Mouse (Mus musculus) heart, embryonic 12.5 days (tissue): ENCODE results near the gene Ammecr1. TPM values are rescaled to one million over a fixed set of nuclear protein-coding genes. Genes with fewer than 3 reads are reported as not detected.

ENCODE experiments used
- ATAC-seq: fragments of 200-750 bp; cut with Nextera tagmentation; 2 replicates; pipeline ENCODE4 v1.8.0; 2017; ENCODE audit warnings: moderate TSS enrichment, moderate library complexity; ENCODE audit not compliant: insufficient number of reproducible peaks, low FRiP score
- H3K27ac ChIP-seq: fragments of 300-500 bp; sonication (generic); 2 replicates; pipeline ENCODE4 v1.5.1; 2016; ENCODE audit warnings: mild to moderate bottlenecking, moderate library complexity; ENCODE audit not compliant: poor library complexity, severe bottlenecking
- H3K27me3 ChIP-seq: fragments of 300-500 bp; sonication (generic); replicated peaks from 2 replicates; pipeline ENCODE4 v1.6.1; 2016; ENCODE audit warnings: mild to moderate bottlenecking, moderate library complexity
- H3K36me3 ChIP-seq: fragments of 300-500 bp; sonication (generic); 2 replicates; pipeline ENCODE4 v1.6.1; 2016; ENCODE audit warnings: mild to moderate bottlenecking, moderate library complexity
- H3K4me1 ChIP-seq: fragments of 300-500 bp; sonication (generic); replicated peaks from 2 replicates; pipeline ENCODE4 v1.6.1; 2016; ENCODE audit warnings: mild to moderate bottlenecking
- H3K4me2 ChIP-seq: fragments of 300-500 bp; sonication (generic); 2 replicates; pipeline ENCODE4 v1.6.1; 2016; ENCODE audit warnings: mild to moderate bottlenecking, moderate library complexity
- H3K4me3 ChIP-seq: fragments of 300-500 bp; sonication (generic); 2 replicates; pipeline ENCODE4 v1.5.1; 2016; ENCODE audit warnings: mild to moderate bottlenecking
- H3K9ac ChIP-seq: fragments of 300-500 bp; sonication (generic); 2 replicates; pipeline ENCODE4 v1.6.1; 2016; ENCODE audit warnings: mild to moderate bottlenecking, moderate library complexity
- H3K9me3 ChIP-seq: fragments of 300-500 bp; sonication (generic); replicated peaks from 2 replicates; pipeline ENCODE4 v1.6.1; 2016; ENCODE audit warnings: mild to moderate bottlenecking, moderate library complexity
- WGBS: fragments of 180-500 bp; shearing (Covaris S2); methylation state at CpG from one replicate; pipeline ENCODE4 v1.1.7; 2016; 5-methylcytosine and 5-hydroxymethylcytosine counted together
- polyA plus RNA-seq: library from polyadenylated mRNA; unstranded; fragments of >200 nt; fragmentation: Nextera tagmentation; extraction: Ambion mirVana; gene quantifications from 2 replicates; pipeline ENCODE4 v1.2.1, GENCODE M21; 2016

Gene Ammecr1
- polyA plus RNA-seq, 1 experiment from 2014 or later, result 24.3 TPM

DNA sequence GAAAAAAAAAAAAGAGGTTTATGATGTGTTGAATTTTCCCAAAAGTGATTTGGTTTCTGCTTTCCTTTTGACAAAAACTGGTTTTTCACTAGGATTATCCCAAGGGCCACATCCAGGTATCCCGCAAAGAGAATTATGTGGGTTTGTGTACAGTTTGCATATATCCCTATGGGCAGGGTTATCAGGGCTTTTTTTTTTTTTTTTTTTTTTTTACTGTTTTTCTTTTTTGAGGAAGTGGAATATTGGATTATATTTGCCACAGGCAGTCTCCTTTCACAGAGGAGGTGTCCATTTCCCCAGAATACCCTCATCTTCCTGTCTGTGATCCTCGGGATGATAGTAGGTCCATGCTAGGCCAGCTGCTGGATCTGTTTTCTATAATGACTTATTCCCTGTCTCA is 137.3 kb downstream of the Ammecr1 start:
- H3K4me1 ChIP-seq, result peaks cover 68% of the 10 kb centered on the region
- no peak overlapping the region for H3K27ac ChIP-seq
- H3K4me2 ChIP-seq, result no peak overlapping the region
- H3K9ac ChIP-seq, result no peak overlapping the region
- H3K4me3 ChIP-seq, result no peak overlapping the region
- 0 out of 2 replicates have a peak, but pooled peaks cover 3% of the 10 kb centered on the region for H3K36me3 ChIP-seq
- no peak for ATAC-seq
- WGBS, result 77% methylated on average over 2 of the region's 2 CpGs
- H3K27me3 ChIP-seq, result no peaks in the 10 kb centered on the region
- no peaks in the 10 kb centered on the region for H3K9me3 ChIP-seq

DNA sequence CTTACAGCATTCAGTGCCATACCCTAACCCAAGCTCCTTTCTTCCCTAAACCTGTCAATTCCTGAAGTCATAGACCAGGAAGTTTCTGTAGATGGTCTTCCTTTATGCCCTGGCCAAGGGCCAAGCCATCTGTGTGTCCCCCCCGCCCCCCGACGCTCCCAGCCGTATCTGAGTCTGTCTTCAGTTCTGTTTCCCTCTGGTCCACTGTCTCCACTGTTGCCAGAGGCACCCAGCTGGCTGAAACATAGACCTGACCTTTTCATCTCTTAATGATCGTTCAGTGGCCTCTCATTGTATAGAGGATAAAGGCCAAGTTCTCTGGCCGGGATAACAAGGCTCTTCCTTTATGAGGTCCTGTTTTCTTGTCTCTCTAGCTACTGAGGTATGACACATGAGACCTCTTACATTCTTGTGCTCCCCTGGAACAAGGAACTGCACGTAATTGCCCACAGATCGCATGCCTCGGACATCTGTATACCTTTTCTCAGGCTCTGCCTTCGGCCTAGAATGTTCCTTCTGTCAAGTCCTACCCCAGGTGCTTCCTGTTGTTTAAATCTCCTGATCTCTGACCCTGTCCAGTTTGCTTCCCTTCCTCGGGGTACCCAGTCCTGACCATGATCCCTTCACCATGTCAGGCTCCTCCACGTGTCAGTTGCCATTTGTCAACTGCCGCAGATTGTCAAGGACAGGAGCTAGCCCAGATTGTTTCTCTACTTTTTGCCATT is 138.2 kb downstream of the Ammecr1 start:
- no peak for ATAC-seq
- Histone ChIP-seq H3K9ac (no peak overlapping the region), H3K9me3 (no peaks in the 10 kb centered on the region), H3K4me2 (no peak overlapping the region), H3K4me3 (no peak overlapping the region), H3K27me3 (no peaks in the 10 kb centered on the region), H3K27ac (no peak overlapping the region), H3K4me1 (peaks cover 68% of the 10 kb centered on the region), H3K36me3 (0 out of 2 replicates have a peak, but pooled peaks cover 3% of the 10 kb centered on the region)
- 60% methylated on average over 13 of the region's 13 CpGs for WGBS

DNA sequence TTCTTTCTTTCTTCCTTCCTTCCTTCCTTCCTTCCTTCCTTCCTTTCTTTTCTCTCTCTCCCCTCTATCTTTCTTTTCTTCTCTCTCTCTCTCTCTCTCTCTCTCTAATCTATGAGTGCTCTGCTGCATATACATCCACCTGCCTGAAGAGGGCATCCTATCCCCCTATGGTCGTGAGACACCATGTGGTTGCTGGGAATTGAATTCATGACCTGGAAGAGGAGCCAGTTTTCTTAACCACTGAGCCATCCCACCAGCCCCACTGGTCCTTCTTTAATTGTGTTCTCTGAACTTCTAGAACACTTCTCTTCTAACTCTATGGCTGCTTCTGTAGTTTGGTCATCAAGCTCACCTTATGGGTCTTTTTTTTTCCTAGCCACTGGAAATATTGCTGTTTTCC is 138.9 kb downstream of the Ammecr1 start:
- Histone ChIP-seq H3K27ac (no peak overlapping the region), H3K9ac (no peak overlapping the region), H3K27me3 (no peaks in the 10 kb centered on the region), H3K4me3 (no peak overlapping the region), H3K36me3 (0 out of 2 replicates have a peak, but pooled peaks cover 3% of the 10 kb centered on the region), H3K4me1 (peaks cover 68% of the 10 kb centered on the region), H3K4me2 (no peak overlapping the region), H3K9me3 (no peaks in the 10 kb centered on the region)
- ATAC-seq, result no peak
- 38% methylated on average over 1 of the region's 1 CpGs for WGBS

DNA sequence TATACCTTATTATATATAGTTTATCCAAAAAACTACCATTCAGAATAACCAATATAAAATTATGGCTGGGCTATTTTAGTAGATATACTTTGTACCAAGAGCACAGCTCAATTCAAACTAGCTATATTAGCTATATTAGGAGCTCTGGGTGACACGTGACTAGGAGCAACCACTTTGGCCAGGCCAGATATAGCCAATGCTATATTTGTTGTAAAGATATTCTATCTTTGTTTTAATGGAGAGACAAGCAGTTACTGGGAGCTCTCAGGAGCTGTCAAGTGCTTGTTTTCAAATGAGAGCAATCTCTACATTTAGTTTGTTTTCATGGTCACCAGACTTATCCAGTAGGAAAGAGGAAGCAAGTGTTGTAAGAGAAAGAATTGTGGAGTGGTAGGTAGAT is 141.2 kb downstream of the Ammecr1 start:
- Histone ChIP-seq H3K4me3 (0 out of 2 replicates have a peak overlapping the region, but pooled peaks have one; percentile 6), H3K36me3 (0 out of 2 replicates have a peak, but pooled peaks cover under 1% of the 10 kb centered on the region), H3K27ac (peak overlapping the region; percentile 90), H3K4me1 (peaks cover 72% of the 10 kb centered on the region), H3K27me3 (no peaks in the 10 kb centered on the region), H3K9me3 (no peaks in the 10 kb centered on the region), H3K4me2 (no peak overlapping the region), H3K9ac (no peak overlapping the region)
- no peak for ATAC-seq
- 30% methylated on average over 1 of the region's 1 CpGs for WGBS

DNA sequence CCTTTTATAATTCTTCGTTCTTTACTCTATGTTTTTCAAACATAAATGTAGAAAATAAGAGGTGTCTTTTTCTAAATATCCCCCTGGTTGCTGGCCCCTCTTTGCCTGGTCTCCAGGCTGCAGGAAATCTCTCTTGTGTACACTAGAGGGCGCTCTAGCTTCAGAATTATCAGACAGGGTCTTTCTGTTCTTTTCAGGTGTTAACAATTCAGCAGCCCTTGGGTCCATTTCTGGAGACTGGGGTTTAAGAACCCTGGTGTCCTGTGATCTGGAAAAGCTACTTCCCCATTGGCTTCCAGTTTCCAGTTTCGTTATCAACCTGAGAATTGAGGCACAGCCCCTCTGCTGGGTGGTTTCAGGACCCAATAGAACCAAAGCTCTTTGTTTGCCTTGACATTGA is 144.7 kb downstream of the Ammecr1 start:
- Histone ChIP-seq H3K27me3 (no peaks in the 10 kb centered on the region), H3K4me2 (no peak overlapping the region), H3K9ac (no peak overlapping the region), H3K4me3 (no peak overlapping the region), H3K36me3 (no peaks in the 10 kb centered on the region), H3K9me3 (no peaks in the 10 kb centered on the region), H3K27ac (no peak overlapping the region), H3K4me1 (peaks cover 52% of the 10 kb centered on the region)
- 29% methylated on average over 3 of the region's 3 CpGs for WGBS
- ATAC-seq, result no peak

DNA sequence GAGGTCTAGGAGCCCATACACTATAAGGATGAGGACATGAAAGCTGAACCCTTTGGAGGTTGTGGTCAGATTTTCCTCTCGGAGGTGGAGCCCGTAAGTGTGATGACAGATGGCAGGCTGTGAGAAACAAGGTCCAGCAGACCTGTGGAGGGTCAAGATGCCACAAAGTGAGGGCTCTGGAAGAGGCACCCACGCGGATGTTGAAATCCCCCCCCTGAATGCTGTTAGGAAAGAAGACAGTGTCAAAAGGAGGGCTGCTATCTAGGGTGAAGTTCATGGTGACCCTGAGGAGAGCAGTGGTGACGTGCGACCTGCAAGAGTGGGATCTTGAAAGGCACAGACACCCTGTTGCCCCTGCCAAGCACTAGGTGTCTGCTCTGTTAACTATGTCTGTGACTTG is 145.3 kb downstream of the Ammecr1 start:
- Histone ChIP-seq H3K9me3 (no peaks in the 10 kb centered on the region), H3K9ac (no peak overlapping the region), H3K4me1 (peaks cover 46% of the 10 kb centered on the region), H3K36me3 (no peaks in the 10 kb centered on the region), H3K4me3 (no peak overlapping the region), H3K4me2 (no peak overlapping the region), H3K27ac (peak overlapping the region; percentile 71), H3K27me3 (no peaks in the 10 kb centered on the region)
- WGBS, result 36% methylated on average over 6 of the region's 6 CpGs
- ATAC-seq, result peak; percentile 44

DNA sequence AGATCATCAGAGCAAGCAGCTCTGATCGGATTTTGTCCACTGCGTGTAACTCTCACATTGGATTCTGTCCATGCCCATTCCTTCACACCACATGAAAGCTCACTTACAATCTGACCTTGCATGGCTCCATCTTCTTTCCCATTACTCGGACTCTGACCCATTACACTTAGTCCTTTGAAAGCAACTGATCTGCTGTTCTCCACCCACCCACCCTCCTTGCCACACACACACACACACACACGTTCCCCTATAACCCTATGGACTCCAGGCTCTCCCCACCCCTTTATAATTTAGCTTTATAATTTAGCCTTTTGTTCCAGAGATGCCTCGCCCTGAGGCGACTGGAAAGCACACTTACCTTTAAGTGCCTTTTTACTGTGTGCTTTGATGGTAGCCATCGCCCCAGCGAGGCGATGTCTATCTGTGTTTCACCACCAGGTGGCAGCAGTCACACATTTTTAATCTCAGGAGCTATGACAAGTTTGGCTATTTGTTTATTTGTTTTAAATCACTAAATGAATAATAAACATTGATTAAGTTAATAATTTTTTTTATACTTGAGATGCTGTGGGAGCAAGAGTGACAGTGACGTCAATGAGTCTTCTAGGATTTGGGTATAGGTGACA is 148.4 kb downstream of the Ammecr1 start:
- H3K36me3 ChIP-seq, result no peaks in the 10 kb centered on the region
- no peak overlapping the region for H3K4me3 ChIP-seq
- H3K9ac ChIP-seq, result no peak overlapping the region
- H3K9me3 ChIP-seq, result no peaks in the 10 kb centered on the region
- peaks cover 27% of the 10 kb centered on the region for H3K4me1 ChIP-seq
- H3K27ac ChIP-seq, result no peak overlapping the region
- WGBS, result 43% methylated on average over 10 of the region's 10 CpGs
- ATAC-seq, result no peak
- H3K27me3 ChIP-seq, result no peaks in the 10 kb centered on the region
- no peak overlapping the region for H3K4me2 ChIP-seq

DNA sequence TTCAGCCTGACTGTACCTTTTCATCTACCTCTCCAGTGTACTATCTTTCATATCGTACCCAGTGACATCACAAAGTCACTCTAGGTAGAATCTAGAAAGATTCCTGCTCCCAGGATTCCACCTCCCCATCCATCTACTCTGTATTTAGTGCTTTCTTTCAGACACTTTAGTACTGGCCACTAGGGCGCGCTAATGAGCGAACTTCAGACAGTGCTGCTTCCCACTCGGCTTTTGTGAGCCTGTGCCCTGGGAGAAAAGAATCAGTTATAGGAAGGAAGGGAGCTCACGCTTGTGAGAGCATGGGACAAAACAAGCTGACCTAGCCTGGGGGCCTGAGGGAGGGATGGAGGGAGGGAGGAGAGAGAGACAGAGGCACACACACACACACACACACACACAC is 153.4 kb downstream of the Ammecr1 start:
- Histone ChIP-seq H3K27ac (no peak overlapping the region), H3K9ac (no peak overlapping the region), H3K4me1 (no peaks in the 10 kb centered on the region), H3K27me3 (no peaks in the 10 kb centered on the region), H3K4me2 (no peak overlapping the region), H3K4me3 (no peak overlapping the region), H3K9me3 (no peaks in the 10 kb centered on the region), H3K36me3 (peaks cover 14% of the 10 kb centered on the region)
- 22% methylated on average over 6 of the region's 6 CpGs for WGBS
- ATAC-seq, result no peak

DNA sequence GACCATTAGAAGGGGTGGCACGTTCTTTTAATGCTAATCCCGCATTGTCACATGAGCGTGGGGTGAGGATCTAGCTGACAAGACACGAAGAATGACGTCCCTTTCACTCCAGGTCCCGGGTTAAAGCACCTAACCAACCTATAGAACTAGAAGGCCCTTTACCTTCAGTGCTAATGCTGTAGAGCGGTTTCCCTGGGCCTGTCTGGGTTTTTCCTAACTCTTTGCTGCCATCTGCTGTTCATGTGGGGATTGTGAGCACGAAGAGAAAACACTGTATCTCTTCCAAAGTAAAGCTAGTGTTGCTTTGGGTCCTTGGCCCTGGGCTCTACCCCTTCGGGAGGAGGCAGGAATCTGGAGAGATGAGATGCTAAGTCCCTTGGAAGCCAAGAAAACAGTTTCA is 158.1 kb downstream of the Ammecr1 start:
- no peak for ATAC-seq
- Histone ChIP-seq H3K27me3 (no peaks in the 10 kb centered on the region), H3K4me3 (no peak overlapping the region), H3K36me3 (peaks cover 17% of the 10 kb centered on the region), H3K4me2 (no peak overlapping the region), H3K27ac (no peak overlapping the region), H3K9me3 (no peaks in the 10 kb centered on the region), H3K4me1 (peaks cover 13% of the 10 kb centered on the region), H3K9ac (no peak overlapping the region)
- WGBS, result 43% methylated on average over 9 of the region's 9 CpGs

DNA sequence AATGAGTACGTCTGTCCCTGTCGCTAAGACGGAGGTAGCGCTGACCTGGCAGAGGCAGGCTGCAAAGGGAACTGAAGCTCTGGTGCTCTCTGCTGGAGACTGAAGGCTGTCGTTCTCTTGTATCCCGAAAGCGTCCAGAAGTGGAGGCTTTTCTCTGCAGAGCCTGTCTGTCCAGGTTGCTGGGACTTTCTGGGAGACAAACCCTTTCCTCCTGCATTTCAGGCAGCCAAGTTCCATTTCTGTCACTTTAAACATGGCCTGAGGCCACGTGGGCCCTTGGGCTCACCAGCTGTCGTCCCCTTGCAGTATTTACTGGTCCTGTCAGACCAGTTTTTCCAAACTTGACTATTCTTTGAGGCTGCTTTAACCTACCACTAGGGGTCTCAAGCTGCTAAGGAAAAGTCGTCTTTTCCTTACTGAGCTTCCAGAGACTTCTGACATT is 159.9 kb downstream of the Ammecr1 start:
- no peak overlapping the region for H3K4me2 ChIP-seq
- no peak for ATAC-seq
- H3K27me3 ChIP-seq, result no peaks in the 10 kb centered on the region
- WGBS, result 38% methylated on average over 10 of the region's 10 CpGs
- 0 out of 2 replicates have a peak, but pooled peaks cover 12% of the 10 kb centered on the region for H3K36me3 ChIP-seq
- H3K9me3 ChIP-seq, result no peaks in the 10 kb centered on the region
- no peak overlapping the region for H3K9ac ChIP-seq
- no peak overlapping the region for H3K4me3 ChIP-seq
- no peak overlapping the region for H3K27ac ChIP-seq
- H3K4me1 ChIP-seq, result peaks cover 16% of the 10 kb centered on the region

DNA sequence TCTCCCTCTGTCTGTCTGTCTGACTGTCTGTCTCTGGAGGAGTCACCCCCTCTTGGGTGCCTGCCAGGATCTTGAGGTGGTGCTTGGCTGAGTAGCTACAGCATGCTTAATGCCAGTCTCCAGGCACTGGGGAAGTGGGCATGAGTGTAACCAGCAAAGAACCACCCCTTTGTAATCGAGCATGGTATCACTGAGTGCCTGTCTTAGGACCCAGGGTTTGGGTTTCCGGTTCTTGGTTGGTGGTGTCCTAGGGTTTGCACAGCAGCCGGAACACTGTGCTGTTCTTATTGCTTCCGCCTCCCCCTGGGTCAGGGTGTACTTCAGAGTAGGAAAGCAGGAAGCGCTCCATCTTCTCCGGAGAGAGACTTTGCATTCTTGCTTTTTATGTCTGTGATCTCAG is 160.4 kb downstream of the Ammecr1 start:
- Histone ChIP-seq H3K4me1 (peaks cover 16% of the 10 kb centered on the region), H3K4me2 (no peak overlapping the region), H3K27ac (no peak overlapping the region), H3K36me3 (0 out of 2 replicates have a peak, but pooled peaks cover 12% of the 10 kb centered on the region), H3K4me3 (no peak overlapping the region), H3K27me3 (no peaks in the 10 kb centered on the region), H3K9ac (no peak overlapping the region), H3K9me3 (no peaks in the 10 kb centered on the region)
- 70% methylated on average over 6 of the region's 6 CpGs for WGBS
- ATAC-seq, result no peak
